Mouse (Mus musculus) bone marrow, adult 2 months (tissue): ENCODE results near the gene Bard1. TPM values are rescaled to one million over a fixed set of nuclear protein-coding genes. Genes with fewer than 3 reads are reported as not detected.

ENCODE experiments used
- H3K27ac ChIP-seq: fragments of 200-500 bp; 2 replicates; pipeline ENCODE4 v1.5.1; 2012; ENCODE audit warnings: low read depth, mild to moderate bottlenecking, control low read depth, inconsistent platforms, low read length; ENCODE audit not compliant: control insufficient read depth, poor library complexity, insufficient read depth
- H3K4me1 ChIP-seq: fragments of 200-500 bp; 2 replicates; pipeline ENCODE4 v1.6.1; 2011; ENCODE audit warnings: low read length; ENCODE audit not compliant: control insufficient read depth, insufficient read depth
- H3K4me3 ChIP-seq: fragments of 200-500 bp; replicated peaks from 2 replicates; pipeline ENCODE3; 2011; ENCODE audit warnings: mild to moderate bottlenecking, low read depth, low read length, control low read depth; ENCODE audit not compliant: control insufficient read depth
- CTCF ChIP-seq: fragments of 200-500 bp; IDR thresholded peaks from 2 replicates; pipeline ENCODE4 v1.5.1; 2011; ENCODE audit warnings: low read length, control low read depth; ENCODE audit not compliant: control insufficient read depth, insufficient read depth
- POLR2A ChIP-seq: fragments of 200-500 bp; IDR thresholded peaks from 2 replicates; pipeline ENCODE4 v1.6.1; 2011; ENCODE audit warnings: low read depth, mild to moderate bottlenecking, control low read depth, low read length, borderline replicate concordance; ENCODE audit not compliant: control insufficient read depth
- WGBS: fragments of 180-500 bp; shearing (Covaris S2); methylation state at CpG from one replicate; pipeline ENCODE4 v1.1.7; 2018; 5-methylcytosine and 5-hydroxymethylcytosine counted together
- polyA plus RNA-seq: library from polyadenylated mRNA; stranded (reverse); fragments of >200 nt; gene quantifications from 2 replicates; pipeline ENCODE4 v1.2.4, GENCODE M21; 2011; ENCODE audit warnings: low replicate concordance; ENCODE audit not compliant: missing spikeins, insufficient read depth, insufficient read length

The Bard1 gene
- polyA plus RNA-seq, 1 experiment, result 12.1 TPM

DNA sequence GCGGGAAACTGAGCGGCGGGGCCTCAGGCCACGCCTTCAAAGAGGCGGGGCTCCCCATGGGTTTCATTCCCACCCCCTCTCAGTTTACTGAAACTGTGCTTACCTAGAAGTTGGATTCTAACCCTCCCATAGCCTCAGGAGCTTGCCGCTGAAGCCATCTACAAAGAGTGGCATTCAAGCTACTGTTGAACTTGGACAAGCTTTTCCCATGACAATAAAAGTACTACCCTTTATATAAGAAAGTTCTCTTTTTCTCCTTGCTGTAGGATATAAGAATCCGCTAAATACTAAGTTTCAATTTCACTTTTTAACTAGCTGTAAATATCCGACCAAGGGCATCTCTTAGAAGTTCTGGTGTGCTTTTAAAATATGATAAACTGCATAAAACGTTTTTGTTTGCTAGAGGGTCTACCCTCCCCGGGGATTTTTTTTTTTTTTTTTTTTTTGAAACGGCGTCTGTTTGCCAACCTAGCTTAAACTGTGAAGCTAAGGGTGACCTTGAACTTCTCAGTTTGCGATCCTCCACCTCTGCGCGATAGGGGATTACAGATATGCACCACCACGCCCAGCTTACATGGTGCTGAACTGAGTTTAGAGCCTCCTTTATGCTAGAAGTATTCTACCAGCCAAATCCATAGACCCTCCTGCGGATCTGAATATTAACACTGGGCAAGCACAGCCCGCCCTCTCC, 373 bp upstream of the Bard1 start:
- Histone ChIP-seq H3K4me1 (peaks cover 3% of the 10 kb centered on the region; the same call in 1 of the 2 replicates), H3K27ac (peak overlapping the region; percentile 87), H3K4me3 (peak overlapping the region; percentile 95)
- no peak for TF ChIP-seq POLR2A
- TF ChIP-seq CTCF, result no peak
- 8% methylated on average over 18 of the region's 18 CpGs for WGBS

DNA sequence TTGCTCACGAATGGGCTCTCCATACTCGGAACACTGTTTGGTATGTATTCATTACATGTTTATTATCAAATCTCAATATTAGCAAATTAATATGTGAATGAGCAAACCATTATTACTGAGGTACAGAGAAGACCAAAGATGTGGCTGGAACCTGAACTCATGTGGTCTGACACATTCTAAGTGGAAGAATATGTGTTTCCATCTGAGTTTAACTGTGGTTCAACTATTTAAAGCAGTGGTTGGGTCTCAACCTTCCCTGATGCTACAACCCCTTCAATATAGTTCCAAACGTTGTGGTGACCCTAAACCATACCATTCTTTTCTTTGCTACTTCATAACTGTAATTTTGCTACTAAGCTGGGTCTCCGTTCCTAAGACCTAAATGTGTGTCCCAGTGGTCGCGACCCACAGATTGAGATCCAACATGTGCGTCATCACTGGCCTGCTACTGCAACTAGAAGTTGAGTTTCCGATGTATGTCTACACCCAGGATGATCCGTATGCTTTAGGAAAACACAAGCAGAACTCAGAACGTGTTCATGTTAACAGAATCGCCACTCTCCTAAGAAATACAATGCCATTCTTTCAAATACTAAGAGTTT, 1.5 kb downstream of the Bard1 start:
- Histone ChIP-seq H3K27ac (no peak overlapping the region), H3K4me1 (peaks cover 3% of the 10 kb centered on the region; the same call in 1 of the 2 replicates), H3K4me3 (peak overlapping the region; percentile 71)
- TF ChIP-seq POLR2A, result no peak
- TF ChIP-seq CTCF, result no peak
- 32% methylated on average over 11 of the region's 11 CpGs for WGBS

DNA sequence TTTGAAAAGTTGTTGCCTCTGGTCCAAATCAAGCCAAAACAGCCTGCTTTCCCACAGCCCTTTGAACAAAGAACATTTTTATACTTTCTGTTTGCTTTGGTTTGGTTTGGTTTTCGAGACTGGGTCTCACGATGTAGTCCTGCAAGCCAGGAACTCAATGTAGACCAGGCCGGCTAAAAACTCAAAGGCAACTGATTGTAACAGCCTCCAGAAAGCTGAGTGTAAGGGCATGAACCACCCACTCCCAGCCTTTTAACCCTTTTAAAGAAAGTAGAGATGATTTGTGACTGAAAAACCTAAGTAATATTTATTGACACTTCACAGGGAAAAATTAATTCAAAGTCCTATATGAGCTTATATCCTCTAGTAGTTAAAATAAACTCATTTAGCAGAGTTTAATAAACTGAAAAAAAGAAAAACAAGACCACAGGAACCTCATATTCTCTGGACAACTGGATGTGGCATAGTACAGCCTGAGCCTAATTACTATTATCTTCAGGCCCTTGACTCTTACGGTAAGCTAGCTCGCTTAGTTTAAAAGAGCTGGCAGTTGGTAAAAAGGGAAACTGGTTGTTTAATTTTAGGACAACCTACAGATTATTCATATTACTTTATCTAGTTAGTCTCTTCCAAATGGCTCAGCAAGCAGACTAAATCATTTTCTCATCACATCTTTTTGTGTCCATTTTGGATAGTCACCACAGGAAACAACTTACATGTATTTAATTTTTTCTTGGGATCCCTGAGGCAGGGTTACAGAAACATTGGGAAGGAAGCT, 2.2 kb downstream of the Bard1 start:
- no peak for TF ChIP-seq POLR2A
- no peak for TF ChIP-seq CTCF
- no peak overlapping the region for H3K4me3 ChIP-seq
- 29% methylated on average over 5 of the region's 5 CpGs for WGBS

DNA sequence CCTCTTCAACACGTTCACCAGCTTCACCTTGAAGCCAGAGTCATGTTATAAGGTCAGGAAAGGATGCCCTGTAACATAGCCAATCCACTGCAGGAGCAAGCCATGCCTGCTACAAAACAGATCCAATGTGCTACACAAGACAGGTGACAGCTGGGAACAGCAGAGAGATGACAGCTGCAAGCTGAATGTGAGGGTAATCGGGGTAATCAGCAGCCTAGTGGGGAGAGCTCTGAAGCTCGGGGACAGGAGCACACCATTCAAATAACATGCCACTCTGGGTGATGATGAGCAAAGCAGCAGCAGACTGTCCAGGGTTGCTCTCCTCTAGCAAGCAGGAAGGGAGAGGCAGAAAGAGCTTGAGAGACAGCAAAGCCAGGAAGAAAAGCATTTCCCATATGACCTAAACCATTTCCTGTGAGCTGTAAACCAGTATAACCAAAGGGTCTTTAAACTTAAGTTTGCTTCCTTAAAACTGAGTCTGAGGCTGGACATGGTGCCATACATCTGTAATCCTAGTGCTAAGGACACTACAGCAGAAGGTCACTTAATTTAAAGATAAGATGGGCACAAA, 2.9 kb downstream of the Bard1 start:
- Histone ChIP-seq H3K27ac (peak overlapping the region; percentile 23), H3K4me3 (peak overlapping the region; percentile 12), H3K4me1 (peaks cover 3% of the 10 kb centered on the region; the same call in 1 of the 2 replicates)
- TF ChIP-seq POLR2A (no peak), CTCF (no peak)
- WGBS, result 16% methylated on average over 3 of the region's 3 CpGs

More for the DNA sequence above, 2.2 kb downstream of the Bard1 start:
- no peak overlapping the region for H3K27ac ChIP-seq
- peaks cover 3% of the 10 kb centered on the region; the same call in 1 of the 2 replicates for H3K4me1 ChIP-seq

DNA sequence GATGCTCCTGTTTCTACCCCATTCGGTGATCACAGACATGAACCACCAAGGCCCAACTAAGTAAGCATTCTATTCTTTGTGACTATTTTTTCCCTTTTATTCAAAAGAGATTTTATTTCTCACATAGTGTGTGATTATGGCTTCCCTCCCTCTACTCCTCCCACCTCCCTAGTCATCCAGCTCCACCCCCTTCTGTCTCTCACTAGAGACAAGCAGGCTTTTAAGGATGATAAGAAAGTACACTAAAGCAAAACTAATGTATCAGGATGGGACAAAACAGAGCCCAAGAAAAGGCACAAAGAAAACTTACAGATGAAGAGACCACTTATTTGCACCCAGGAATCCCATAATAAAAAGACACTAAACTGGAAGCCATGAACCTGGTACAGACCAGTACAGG, 6.9 kb downstream of the Bard1 start:
- TF ChIP-seq POLR2A, result no peak
- TF ChIP-seq CTCF, result no peak
- H3K4me1 ChIP-seq, result peaks cover 3% of the 10 kb centered on the region; the same call in 1 of the 2 replicates
- H3K4me3 ChIP-seq, result no peak overlapping the region
- WGBS, result 95% methylated on average over 1 of the region's 1 CpGs
- H3K27ac ChIP-seq, result no peak overlapping the region

DNA sequence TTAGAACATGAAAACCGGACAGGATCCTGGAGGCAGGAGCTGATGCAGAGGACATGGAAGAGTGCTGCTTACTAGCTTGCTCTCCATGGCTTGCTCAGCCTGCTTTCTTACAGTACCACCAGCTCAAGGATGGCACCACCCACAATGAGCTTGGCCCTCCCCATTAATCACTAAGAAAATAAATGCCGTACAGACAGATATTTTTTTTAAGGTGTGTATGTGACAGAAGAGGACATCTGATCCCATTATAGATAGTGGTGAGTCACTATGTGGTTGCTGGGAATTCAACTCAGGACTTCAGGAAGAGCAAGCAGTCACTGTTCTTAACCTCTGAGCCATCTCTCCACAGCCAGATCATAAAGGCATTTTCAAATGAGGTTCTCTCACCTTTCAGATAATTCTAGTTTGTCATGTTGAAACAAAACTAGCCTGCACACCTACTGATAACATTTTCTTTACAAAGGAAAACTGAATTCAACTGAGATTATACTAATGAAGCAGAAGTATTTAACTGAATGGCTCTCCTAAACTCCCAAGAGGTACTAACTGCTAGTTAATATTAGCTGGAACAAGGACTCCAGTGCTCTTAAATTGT, 7.6 kb downstream of the Bard1 start:
- Histone ChIP-seq H3K27ac (no peak overlapping the region), H3K4me3 (no peak overlapping the region), H3K4me1 (peaks cover 3% of the 10 kb centered on the region; the same call in 1 of the 2 replicates)
- WGBS, result 87% methylated on average over 2 of the region's 2 CpGs
- TF ChIP-seq POLR2A (no peak), CTCF (no peak)

DNA sequence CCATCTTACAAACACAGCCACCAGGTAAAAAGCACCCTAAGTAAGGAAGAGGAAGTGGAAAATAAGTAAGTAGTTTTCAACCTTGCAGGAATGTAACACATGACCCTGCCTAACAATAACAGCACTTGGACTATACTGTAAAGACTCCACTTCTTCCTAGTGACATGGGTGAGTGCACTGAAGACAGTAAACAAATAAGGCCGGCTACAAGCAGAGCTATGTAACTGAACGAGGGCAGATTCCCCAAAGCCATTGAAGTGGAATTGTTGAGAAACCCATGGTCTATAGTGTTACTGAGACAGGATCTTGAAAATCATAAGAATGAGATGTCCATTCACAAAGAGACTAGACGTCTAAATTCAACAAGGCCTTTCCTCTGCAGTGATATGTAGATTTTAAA, 27.3 kb downstream of the Bard1 start:
- Histone ChIP-seq H3K4me1 (no peaks in the 10 kb centered on the region; the same call in 1 of the 2 replicates), H3K27ac (no peak overlapping the region), H3K4me3 (no peak overlapping the region)
- 85% methylated on average over 3 of the region's 3 CpGs for WGBS
- TF ChIP-seq POLR2A (no peak), CTCF (no peak)
